Mouse (Mus musculus): ENCODE measurements at regions not wholly inside any gene's neighbourhood (a gene's known extent, or its start where the extent isn't known, plus 50 kb on each side); places are given as distances from the start of the nearest gene placed in this dataset.

DNA sequence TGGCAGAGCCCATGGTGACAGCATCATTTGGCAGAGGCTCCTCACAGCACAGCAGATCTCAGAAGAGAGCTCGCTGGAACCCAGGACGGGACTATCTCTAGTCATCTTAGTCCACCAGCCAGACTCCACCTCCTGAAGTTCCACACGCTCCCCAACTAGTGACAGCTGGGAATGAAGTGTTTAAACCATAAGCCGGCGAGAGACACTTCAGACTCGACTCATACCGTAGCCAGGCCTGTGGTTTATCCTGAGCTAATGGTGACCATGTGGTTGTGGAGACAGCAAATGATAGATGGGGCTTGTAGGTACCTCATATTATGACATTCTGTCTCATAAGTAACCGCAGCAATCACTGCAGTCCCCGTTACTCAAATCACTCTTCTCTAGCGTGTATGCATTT, 52.1 kb upstream of the Runx1 start:
- H3K4me3 ChIP-seq, result no peak overlapping the region
- peak in 2 of 3 experiments; percentile 30 to 72 for TF ChIP-seq MYOG (IDR thresholded peaks at IDR 0.05; ENCODE audit: control insufficient read depth in 1 of 3, insufficient read depth in 1 of 3, insufficient read length in 2 of 3, low read depth in 2 of 3)
- TF ChIP-seq TCF12 (IDR thresholded peaks at IDR 0.05; ENCODE audit: insufficient read depth, poor library complexity, severe bottlenecking), result peak; percentile 66
- TF ChIP-seq CEBPB (IDR thresholded peaks at IDR 0.05; ENCODE audit: insufficient read depth, poor library complexity, severe bottlenecking), result 0 out of 2 replicates have a peak, but pooled peaks have one; percentile 22
- TF ChIP-seq TCF3 (IDR thresholded peaks at IDR 0.05; ENCODE audit: insufficient read length, low read depth), result no peak
- no peak for TF ChIP-seq E2F4 (IDR thresholded peaks at IDR 0.05; ENCODE audit: insufficient read depth)
- no peak for TF ChIP-seq MAX (IDR thresholded peaks at IDR 0.05; ENCODE audit: low read depth)
- TF ChIP-seq POLR2AphosphoS2 (IDR thresholded peaks at IDR 0.05; ENCODE audit: insufficient read length, low read depth), result no peak
- TF ChIP-seq SRF (IDR thresholded peaks at IDR 0.05; ENCODE audit: control insufficient read depth, insufficient read length, low read depth), result no peak
- TF ChIP-seq USF1 (IDR thresholded peaks at IDR 0.05; ENCODE audit: low read depth), result no peak
- peak in 2 of 3 experiments; percentile 13 to 77 for TF ChIP-seq MYOD1 (IDR thresholded peaks at IDR 0.05; ENCODE audit: control insufficient read depth in 1 of 3, insufficient read length in 2 of 3, low read depth in 2 of 3)
- no peak for TF ChIP-seq REST (IDR thresholded peaks at IDR 0.05; ENCODE audit: insufficient read depth, insufficient read length)
- no peak for TF ChIP-seq POLR2A (IDR thresholded peaks at IDR 0.05; ENCODE audit: insufficient read length, low read depth)
- peak overlapping the region; percentile 33 for H3K4me2 ChIP-seq (ENCODE audit: low read depth)
- no peaks in the 10 kb centered on the region for H3K79me2 ChIP-seq (ENCODE audit: control insufficient read depth, insufficient read depth)
- no peaks in the 10 kb centered on the region for H3K36me3 ChIP-seq (ENCODE audit: control insufficient read depth, insufficient read depth)
- H3ac ChIP-seq (ENCODE audit: control insufficient read depth, insufficient read length), result no peak overlapping the region
- H3K27me3 ChIP-seq (ENCODE audit: control insufficient read depth, insufficient read depth, insufficient read length), result no peaks in the 10 kb centered on the region
